Mouse (Mus musculus) granulocyte monocyte progenitor cell, adult 5-6 weeks (primary cell): ENCODE measurements around the gene Rmdn3. TPM values are rescaled to one million over a fixed set of nuclear protein-coding genes. Genes with fewer than 3 reads are reported as not detected.
A peak's percentile ranks its signal among the peaks of the same experiment; 100 is the strongest.

Experiments
- ATAC-seq: replicated peaks from 2 replicates; pipeline ENCODE4 v1.8.0; 2016; ENCODE audit warnings: mild to moderate bottlenecking, moderate TSS enrichment, inconsistent platforms; ENCODE audit not compliant: poor library complexity, severe bottlenecking
- total RNA-seq, 2 experiments: library from RNA; stranded (forward) in 1 of 2; stranded (reverse) in 1 of 2; fragments of 200-712, 200-1000 nt in 1 of 2; fragments of >200 nt in 1 of 2; fragmentation: Nextera tagmentation in 1 of 2; gene quantifications; 2 replicates each; pipeline ENCODE4 v1.2.3; 2014 to 2017

Gene Rmdn3
- total RNA-seq, 2 experiments from 2014 or later: 25.4 to 34.3 TPM

DNA sequence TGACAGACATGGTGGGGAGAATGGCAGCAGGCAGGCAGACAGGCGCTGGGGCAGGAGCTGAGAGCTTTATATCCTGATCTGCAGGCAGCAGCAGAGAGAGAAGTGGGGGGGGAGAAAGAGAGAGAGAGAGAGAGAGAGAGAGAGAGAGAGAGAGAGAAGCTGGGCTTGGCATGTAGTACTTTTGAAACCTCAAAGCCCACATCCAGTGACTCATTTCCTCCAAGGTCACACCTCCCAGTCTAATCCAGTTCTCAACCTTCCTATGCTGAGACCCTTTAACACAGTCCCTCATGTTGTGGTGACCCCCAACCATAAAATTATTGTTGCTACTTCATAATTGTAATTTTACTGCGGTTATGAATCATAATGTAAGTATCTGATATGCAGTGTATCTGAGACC, 13.4 kb upstream of the Rmdn3 start:
- ATAC-seq: no peak

DNA sequence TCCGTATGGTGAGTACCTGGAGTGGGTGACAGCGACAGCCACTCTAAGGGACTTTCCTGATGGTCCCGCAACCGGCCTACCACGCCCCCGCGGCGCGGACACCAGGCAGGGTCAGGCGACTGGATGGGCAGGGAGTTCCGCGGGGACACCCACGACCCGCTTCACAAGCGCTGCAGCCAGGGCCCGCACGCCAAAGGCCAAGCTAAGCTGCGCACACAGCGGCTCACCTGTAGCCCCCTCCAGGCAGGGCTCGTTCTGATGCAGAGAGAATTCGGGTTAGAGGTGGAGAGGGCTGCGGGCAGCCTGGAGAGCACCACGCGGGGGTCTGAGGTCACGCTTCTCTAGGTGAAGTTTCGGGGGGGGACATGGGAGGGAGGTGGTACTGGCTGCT, 11.0 kb upstream of the Rmdn3 start:
- no peak for ATAC-seq

DNA sequence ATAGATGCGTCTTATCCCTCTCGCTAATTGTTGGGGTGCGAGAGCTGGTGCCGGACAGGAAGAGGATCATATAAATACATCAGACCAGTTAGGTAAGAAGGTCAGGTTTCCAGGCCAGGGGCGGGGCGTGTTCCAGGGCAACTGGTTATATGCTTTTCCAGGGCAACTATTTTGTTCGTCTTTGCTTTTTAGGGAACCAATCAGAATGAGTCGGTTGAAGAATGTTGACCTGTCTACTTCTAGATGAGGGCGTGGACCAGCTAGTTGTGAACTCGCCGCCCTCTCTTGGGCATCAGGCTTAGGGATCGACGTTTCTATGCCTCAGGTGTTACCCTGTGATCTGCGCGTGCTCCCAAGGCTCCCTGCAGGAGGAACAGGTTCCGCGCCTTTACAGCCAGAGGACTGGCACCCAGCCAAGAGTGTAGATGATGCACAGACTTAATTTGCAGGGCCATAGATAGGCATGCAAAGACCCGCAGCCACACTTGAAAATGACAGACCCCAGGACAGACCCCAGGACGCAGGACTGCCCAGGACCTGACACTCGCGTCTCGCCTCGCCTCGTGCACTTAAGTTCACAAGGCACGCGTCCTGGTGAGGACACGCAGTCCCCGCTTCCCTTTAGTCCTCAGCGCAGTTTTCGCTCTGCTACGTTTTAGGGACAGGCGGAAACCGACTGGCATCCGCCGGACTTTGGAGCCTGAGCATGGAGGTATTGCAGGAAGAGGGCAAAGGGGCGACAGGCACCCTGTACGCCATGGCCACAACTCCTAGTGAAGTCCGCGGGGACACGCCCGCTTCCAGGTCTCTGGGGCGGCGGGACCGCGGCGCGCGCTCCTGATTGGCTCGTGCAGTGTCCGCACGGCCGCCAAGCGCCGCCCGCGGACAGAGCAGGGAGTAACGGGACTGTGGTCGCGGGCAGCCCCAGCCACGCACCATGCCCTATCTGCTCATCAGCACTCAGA, 10.3 kb upstream of the Rmdn3 start, which contains the start of gene Gchfr:
Gene Gchfr, plus strand, starts transcription at position 873 of the 965 bp plus-strand sequence.
- ATAC-seq: peak; percentile 84

DNA sequence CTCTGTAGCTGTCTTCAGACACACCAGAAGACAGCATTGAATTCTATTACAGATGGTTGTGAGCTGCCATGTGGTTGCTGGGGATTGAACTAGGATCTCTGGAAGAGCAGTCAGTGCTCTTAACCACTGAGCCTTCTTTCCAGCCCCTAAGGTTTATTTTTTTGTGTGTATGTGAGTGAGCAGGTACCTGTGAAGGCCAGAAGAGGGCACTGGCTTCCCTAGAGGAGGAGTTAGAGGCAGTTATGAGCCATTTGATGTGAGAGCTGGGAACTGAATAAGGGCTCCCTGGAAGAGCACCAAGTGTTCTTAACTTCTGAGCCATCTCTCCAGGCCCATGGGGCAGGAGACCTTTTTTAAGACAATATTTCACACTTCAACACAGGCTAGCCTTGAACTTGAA, 8.6 kb upstream of the Rmdn3 start:
- ATAC-seq: no peak

DNA sequence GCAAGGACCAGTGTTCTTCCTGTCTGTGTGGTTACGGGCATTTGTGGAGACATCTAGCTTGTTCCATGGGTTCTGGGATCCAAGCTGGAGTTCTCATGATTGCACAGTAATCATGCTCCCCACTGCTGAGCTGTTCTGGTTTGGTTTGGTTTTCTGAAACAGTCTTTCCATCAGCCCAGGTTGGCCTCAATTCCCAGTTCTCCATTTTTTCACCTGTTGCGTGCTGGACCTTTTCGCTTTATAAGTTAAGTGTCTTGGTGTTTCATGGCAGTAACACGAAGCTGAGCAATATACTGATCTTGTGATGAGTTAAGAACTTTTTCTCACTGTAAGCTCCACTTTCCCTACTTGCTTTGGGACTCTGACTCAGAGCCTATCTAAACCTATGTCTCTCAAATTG, 7.2 kb upstream of the Rmdn3 start:
- ATAC-seq: no peak

DNA sequence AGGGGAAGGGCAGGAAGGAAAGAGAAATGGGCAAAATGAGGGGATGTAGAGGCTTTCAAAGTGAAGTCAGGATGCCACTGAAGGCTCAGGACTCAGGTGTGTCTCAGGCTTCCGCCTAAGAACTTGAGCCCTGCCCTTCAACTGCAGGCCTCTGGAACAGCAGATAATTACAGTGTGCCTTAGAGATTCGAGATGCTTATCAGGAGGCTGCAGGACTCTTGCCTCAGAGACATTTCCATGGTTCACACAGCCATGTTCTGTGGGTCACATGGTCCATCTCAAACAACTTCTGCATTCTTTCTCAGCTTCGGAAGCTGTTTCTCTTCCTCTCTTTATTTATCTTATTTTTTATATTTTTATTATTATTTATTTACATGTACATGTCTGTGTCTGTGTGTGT, 6.3 kb upstream of the Rmdn3 start:
- peak; percentile 36 for ATAC-seq

DNA sequence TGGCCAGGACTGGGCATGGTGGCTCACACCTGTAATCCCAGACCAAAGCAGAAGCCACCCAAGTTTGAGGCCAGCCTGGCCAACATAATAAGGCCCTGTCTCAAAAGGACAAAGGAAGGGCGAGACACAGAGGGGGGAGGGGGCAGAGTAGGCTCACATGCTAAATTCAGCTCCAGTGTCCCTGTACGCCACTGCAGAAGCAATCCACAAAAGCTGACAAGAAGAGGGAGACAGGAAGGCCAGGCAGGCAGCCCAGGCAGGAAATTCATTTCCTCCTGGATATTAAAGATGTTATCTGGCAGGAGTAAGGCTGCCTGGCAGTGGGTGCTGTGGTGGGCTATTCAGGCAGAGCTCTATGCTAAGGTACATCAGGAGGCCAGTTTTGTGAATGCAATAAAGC, 4.4 kb upstream of the Rmdn3 start:
- ATAC-seq: no peak

DNA sequence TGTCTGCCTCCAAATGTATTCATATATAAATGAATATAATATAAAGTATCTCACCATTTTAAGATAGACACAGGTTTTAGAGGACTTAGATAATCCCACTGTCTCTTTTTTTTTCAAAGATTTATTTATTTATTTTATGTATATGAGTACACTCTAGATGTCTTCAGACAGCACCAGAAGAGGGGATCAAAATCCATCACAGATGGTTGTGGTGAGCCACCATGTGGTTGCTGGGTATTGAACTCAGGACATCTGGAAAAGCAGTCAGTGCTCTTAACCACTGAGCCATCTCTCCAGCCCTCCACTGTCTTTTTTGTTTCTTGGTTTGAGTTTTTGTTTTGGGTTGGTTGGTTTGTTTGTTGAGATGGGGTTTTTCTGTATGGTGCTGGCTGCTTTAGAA, 1.0 kb upstream of the Rmdn3 start:
- ATAC-seq: no peak

DNA sequence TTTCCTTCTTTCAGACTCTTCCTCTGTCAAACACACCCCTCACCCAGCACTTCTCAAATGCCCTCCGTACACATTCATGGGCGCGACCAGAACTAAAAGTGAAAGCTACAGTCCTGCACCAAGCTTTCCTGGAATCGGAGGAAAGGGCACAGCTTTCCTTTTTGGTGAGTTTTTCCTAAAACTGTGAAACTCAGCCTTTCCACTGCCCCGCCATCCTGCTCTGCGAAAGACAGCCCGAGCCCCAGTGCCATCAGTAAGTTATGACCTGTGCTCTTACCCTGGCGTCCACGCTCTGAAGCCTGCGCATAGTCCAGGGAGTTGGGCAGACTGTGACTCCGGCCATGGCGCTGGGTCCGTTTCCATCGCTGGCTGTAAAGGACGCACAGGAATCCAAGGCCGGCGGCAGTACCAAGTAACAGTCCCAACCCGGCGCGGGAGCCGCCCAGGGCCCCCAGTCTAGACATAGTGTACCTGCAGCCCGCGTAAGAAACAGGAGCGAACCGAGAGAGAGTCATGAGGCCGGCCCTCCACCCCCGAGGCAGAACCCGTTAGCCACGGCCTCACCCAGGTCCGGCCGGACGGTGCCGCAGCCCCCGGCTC, 653 bp downstream of the Rmdn3 start:
- ATAC-seq: peak; percentile 11; the same call in 1 of the 2 replicates

DNA sequence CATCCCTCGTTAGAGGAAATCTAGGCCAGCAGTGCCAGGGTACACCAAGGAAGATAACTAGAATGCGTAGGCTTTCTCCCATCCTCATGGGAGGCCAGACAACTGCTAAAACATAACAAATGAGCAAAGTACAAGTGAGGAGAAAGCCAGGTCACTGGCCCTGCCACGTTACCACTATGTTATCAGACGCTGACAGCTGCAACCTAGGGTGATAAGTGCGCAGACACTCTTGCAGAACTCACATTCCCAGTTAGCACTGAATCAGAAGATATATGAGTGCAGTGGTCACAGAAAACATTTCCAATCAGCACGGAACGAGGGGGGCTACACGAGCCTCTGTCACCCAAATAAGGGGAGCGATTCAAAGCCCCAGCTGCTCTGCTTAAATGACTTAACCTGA, 1.4 kb downstream of the Rmdn3 start:
- no peak for ATAC-seq

DNA sequence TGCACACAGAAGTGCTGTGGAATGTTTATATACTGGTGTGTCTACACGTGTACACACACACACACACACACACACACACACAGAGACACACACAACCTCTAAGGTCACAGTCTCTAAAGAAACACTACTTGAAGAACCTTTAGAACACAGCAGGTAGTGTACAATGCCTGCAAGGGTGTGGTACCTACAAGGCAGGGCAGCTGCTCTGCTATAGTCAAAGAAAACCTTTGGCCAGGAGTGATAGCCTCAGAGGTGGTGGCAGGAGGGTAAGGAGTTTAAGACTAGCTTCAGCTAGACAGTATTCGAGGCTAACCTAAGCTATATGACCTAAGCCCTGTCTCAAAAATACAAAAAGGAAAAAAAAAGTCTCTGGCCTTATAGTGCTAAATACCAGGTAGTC, 2.2 kb downstream of the Rmdn3 start:
- ATAC-seq: no peak

DNA sequence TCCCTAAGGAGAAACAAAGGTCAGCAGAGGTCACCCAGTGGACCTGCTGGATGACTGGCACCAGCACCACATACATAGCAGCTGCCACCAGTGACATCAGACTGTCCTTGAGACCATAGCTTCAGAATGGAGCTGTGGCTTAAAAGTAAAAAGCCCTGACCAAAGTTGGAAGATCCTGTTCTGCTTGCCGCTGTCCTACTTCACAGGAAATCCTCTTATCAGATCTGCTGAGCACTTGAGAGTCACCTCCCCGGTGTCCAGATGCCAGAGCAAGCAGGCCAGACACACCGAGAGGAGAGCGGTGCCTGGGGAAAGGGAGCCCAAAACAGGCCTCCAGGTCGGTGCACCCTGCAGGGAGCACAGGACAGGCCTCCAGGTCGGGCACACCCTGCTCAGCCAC, 4.6 kb downstream of the Rmdn3 start:
- no peak for ATAC-seq

DNA sequence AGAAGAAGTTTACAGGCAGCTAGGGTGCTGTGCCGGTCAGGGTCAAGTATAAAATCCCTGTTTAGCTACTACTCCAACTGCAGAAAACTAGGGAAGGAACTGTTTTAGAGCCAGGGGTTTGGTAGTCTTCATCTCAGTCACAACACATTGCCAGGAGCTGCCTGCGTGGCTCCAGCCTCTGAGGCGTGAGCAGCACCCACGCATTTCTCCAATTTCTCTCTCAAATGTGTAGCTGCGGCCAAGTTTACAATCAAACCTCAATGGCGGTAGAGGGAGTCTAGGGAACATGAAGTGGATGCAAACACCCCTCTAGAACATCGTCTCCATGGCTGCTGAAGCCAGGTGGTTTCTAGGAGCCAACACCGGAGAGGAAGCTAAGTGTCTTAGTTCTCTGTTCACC, 9.1 kb downstream of the Rmdn3 start:
- ATAC-seq: no peak

DNA sequence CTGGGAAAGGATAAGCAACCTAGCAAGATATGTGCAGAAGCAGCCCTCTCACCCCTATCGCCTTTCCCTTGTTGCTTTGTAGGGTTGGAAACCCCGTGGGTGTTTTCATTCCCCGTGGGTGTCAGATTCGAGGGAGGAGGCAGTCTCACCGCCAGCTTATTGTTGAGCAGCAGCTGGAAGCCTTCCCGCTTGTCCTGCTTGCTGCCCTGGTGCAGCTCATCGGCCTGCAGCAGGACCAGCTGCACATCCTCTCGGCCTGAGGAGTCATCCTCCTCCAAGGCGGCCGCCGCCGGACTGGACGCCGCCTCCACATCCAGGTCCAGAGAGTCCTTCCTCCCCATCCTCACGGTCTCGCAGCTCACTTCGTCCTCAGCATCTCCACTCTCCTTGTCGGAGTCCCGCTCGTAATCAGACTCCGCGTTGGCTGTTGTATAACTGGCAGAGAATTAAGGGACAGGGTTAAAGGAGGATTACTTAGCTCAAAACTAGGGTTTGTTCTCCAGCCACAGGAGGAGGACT, 9.6 kb downstream of the Rmdn3 start:
- ATAC-seq: no peak

DNA sequence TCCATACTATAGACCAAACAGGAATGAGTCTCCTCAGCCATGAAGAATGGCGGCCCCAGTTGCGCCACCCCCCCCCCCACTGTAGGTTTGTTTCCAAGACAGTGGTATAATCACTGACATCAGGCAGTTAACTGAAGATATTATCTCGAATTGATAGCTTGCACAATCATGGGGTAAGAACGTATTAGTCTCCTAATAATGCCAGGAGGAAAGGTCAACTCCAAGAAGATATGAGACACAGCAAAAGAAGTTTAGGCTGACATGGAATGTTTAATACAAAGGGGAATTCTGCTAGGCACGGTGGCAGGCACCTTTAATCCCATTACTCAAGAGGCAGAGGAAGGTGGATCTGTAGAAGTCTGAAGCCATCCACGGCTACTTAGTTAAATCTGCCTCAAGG, 10.4 kb downstream of the Rmdn3 start:
- ATAC-seq: no peak

DNA sequence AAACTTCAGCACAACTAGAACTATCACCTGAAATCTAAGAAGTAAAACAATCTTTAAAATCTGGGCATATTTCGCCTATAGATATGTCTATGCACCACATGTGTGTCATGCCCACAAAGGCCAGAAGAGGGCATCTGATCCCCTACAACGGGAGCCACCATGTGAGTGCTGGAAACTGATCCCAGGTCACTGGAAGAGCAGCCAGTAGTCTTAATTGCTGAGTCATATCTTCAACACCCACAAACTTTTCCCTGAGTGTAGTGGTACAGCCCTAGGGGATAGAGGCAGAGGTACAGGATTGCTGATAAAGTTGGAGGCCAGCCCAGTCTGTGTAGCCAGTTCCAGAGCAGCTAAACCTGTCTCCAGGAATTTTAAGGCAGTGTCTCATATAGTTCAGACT, 11.6 kb downstream of the Rmdn3 start:
- peak; percentile 58; the same call in 1 of the 2 replicates for ATAC-seq

DNA sequence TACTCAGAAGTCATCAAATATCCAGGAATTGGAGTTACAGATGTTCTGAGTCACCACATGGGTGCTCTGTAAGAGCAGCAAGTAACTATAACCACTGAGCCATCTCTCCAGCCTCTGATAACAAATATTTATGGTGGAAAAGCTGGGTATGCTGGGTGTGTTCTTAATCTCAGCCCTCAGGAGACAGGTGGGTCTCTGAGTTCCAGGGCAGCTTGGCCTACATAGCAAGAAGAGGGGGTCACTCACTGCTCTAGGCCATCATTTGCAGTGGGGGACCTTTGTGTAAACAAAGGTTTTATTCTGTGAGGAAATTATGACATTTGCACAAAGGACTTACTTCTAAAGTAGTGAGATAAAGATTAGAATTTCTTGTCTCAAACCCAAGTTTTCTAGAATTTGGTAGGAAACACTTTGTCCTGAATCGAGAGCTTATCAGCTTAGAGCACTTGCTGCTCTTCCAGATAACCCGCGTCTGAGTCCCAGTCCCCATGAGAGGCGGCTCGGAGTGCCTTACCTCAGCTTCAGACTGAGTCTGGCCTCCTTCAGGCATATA, 20.4 kb downstream of the Rmdn3 start:
- ATAC-seq: no peak

DNA sequence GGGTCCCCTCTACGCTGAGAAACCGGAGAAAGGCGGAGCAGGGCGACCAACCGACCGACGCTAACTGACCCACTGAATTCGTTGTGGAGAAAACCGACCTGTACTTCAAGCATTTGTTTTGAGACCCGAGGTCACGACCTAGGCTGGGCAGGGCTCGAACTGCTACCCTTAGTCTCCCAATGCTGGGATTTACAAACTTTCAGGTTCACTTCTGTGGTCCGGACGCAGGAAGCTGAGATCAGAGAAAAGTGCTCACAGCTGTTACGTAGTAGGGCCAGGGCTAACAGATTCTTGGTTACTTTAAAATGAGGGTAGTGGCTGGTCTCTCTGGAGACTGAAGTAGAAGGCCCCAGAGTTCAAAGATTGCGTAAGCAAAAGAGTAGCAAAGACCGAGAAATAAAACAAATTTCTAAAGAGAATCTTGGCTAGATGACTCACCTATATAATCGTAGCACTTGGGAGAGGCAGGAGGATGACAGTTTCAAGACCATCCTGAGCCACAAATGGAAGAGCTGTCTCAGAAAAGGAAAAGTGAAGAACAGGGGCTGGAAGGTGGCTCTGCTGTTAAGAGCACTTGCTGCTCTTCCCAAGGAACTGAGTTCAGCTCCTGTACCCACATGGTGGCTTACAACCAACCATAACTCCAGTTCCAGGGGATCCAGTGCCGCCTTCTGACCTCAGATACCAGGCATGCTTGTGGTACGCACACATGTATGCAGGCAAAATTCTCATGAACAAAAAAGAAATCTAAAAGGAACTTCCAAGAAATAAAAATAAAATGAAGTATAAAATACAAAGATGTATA, 43.5 kb downstream of the Rmdn3 start:
- peak; percentile 28 for ATAC-seq

DNA sequence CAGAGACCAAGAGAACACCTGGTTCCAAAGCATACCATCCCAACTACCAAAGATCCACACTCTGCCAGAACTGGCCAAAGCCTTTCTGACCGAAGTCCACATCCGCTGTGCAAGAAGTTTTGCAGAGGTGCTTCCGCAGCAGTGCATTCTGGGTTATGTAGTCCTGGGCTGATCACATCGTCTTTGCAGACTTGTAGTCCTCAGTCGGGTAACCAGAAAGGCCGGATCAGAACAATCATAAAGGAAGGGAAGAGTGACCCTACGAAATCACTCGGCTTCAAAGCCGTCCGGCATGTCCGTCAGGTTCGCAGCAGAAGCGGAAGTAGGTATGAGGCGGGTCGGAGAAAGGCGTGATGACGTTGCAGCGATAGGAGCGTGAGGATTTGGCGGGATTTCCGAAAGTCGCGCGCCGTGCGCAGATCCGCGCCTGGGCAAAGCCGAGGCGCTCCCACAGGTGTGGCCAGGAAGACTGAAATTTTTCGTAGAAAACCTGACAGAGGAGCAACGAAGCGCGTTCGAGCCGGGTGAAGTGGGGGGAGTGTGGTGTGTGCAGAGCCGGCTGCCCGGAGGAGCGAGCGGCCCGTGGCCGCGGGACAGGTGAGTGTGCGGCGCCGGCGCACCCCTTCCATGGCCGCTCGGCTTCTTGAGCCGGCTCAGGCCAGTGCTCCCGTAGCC, 44.3 kb downstream of the Rmdn3 start, which contains the start of gene Rad51:
Gene Rad51, plus strand, starts transcription at position 356 of the 675 bp plus-strand sequence.
- ATAC-seq: peak; percentile 93

DNA sequence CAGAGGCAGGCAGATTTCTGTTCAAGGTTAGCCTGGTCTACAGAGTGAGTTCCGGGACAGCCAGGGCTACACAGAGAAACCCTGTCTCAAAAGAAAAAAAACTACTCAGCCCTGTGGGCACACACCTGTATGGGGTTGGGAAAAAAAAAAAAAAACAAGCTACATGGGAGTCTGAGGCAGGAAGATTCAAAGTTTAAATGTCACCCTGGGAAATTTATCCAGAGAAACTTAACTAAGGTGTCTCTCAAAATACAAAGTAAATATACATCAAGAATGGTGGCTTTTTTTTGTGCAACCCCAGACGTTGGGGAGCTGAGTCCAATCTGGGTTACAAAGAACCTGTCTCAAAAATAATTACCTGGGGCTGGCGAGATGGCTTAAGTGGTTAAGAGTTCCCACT, 45.8 kb downstream of the Rmdn3 start:
- ATAC-seq: no peak
